Mouse (Mus musculus): ENCODE data around the gene Nrp2. TPM values are rescaled to one million over a fixed set of nuclear protein-coding genes. Genes with fewer than 3 reads are reported as not detected.

The Nrp2 gene
- total RNA-seq, 4 experiments from 2014 or later = 38.0 to 54.0 (median 45.8) TPM

DNA sequence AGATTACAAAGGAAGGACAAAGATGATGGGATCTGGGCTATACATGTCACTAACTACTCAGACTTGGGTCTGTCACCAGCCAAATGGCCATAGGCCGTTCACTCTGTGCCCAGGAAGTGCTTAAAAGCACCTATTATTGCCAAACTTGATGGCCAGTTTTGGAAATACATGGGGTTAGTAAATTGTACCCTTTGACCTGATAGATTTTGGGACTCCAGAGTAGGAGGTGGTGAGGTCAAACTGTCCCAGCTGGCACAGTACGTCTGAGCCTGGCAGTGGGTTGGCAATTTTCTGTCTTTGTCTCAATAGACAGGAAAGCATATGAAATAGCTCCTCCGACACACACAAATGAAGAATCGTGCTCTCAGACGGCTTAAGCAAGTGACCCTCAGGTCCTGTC is 20.8 kb downstream of the Nrp2 start:
- no peak for DNase-seq

- DNase-seq = peak; percentile 61
Observed at GRCm38 (mm10) chr1:62724461-62725021, 21.5 kb downstream of the Nrp2 start.

- peak; percentile 67 for DNase-seq
Observed at GRCm38 (mm10) chr1:62725032-62725678, 22.1 kb downstream of the Nrp2 start.

GRCm38 (mm10) chr1:62727191-62727590 is 24.1 kb downstream of the Nrp2 start:
- DNase-seq = no peak

DNA sequence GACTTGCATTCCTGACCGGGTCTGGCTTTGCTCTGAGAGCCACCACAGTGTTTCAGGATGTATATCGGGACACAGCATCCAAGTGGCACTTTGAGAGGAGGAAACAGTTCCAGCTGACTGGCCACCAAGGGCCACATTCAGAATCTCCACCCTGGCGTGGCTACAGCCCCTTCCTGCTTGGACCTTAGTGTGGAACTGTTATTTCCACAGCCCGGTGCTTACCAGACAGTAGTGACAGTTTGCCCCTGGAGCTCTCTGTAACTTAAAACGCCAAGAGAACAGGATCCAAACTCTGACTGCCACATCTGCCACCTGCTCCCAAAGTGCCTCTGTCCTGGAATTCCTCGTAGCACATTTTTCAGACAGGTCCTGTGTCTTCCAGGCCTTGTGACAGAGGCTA is 25.3 kb downstream of the Nrp2 start:
- DNase-seq = no peak

DNA sequence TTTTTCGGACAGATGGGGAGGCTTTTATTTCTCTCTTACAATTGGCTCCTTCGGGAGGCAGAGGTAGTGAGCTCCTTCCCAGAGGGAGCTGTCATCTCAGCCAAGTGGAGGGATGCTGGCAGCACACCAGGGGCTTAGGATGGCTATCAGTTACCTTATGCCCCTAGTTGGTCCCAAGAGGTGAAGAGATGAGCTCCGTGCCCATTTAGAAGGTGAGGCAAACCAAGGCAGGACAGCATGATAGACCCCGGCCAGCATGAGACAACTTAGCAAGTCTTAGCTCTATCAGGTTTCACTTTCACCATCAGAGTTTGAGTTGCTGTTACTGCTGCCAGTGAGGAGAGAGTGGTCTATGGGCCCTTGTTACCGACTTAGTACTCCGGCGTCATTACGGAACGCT is 25.8 kb downstream of the Nrp2 start:
- no peak for DNase-seq

DNA sequence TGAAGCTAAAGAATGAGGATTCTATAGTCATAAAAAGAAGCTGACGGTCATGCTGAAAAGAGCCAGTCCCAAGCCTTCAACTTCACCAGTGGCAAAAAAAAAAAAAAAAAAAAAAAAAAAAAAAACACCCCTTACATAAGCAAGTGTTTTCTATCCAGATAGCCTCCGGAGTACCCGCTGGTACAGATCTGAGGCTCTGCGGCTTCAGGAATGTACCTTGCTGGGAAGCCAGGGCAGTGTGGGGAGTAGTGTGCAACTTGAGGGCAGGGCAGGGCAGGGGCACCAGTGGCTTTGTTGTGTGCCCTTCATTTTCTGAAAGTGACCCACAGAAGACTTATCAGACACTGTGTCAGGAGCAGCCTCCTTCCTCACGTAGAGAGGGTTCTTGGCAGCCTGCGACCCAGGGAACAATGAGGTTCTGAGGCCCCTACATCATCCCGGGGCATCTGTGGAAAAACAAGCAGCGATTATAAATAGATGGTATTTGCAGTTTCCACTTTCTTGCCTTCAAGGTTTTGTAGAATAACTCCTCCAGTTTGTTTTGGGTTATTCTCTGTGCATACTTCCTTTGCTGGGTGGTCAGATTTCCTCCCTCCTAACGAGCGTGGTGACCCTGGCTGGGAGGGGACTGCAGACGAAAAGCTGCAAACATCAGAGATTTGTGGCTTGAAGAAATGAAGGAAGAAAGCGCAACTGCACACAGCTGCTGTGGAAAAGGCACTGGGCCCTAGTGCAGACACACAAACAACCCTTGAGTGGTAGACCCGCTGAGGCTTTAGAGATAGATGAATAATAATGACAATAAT is 26.5 kb downstream of the Nrp2 start:
- no peak for DNase-seq

GRCm38 (mm10) chr1:62732036-62732435 is 29.0 kb downstream of the Nrp2 start:
- no peak for DNase-seq

GRCm38 (mm10) chr1:62734420-62734931 is 31.4 kb downstream of the Nrp2 start:
- DNase-seq = no peak

DNA sequence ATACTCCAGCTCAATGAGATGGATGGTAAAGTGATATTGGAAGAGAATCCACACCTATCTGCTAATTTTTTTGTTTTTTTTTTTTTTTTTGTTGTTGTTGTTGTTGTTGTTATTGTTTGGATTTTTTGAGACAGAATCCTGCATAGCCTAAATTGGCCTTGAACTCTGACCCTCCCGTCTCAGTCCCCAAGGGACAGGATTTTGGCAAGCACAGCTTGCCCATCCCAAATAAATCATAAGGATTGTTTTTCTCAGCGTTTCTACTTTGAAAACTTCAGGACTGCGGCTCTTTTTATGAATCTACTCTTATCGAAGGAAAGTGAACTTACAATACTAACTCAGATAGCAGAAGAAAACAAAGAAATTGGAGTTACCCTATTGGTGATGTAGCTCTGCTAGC is 31.9 kb downstream of the Nrp2 start:
- no peak for DNase-seq

- no peak for DNase-seq
Observed at GRCm38 (mm10) chr1:62735835-62736234, 32.8 kb downstream of the Nrp2 start.

GRCm38 (mm10) chr1:62736455-62737012 is 33.4 kb downstream of the Nrp2 start:
- no peak for DNase-seq

GRCm38 (mm10) chr1:62738165-62738564 is 35.1 kb downstream of the Nrp2 start:
- DNase-seq = no peak

DNA sequence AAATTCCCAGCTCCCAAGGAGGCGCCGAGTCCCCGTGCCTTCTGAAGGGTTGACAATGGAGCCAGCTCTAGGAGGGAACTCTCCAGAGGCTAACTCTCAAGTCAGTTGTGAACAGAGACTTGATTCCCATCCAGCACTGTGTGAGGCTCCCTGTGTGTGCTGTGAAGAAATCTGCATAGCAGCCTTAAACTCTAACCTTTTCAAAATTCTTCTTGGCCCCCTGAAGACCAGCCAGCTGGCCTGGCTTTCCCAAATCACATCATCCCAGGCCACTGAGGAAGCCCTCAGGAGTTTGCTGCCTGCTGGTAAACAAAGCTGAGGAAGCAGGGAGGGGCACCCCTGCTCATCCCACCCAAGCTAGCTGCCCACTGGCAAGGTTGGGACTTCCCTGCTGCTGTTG is 39.0 kb downstream of the Nrp2 start:
- no peak for DNase-seq

GRCm38 (mm10) chr1:62743064-62743694 is 40.1 kb downstream of the Nrp2 start:
- no peak for DNase-seq

GRCm38 (mm10) chr1:62745889-62746288 is 42.8 kb downstream of the Nrp2 start:
- no peak for DNase-seq

GRCm38 (mm10) chr1:62747421-62748111 is 44.5 kb downstream of the Nrp2 start:
- no peak for DNase-seq

GRCm38 (mm10) chr1:62748361-62748760 is 45.3 kb downstream of the Nrp2 start:
- no peak for DNase-seq

- DNase-seq = no peak
Observed at GRCm38 (mm10) chr1:62749716-62750115, 46.6 kb downstream of the Nrp2 start.

DNA sequence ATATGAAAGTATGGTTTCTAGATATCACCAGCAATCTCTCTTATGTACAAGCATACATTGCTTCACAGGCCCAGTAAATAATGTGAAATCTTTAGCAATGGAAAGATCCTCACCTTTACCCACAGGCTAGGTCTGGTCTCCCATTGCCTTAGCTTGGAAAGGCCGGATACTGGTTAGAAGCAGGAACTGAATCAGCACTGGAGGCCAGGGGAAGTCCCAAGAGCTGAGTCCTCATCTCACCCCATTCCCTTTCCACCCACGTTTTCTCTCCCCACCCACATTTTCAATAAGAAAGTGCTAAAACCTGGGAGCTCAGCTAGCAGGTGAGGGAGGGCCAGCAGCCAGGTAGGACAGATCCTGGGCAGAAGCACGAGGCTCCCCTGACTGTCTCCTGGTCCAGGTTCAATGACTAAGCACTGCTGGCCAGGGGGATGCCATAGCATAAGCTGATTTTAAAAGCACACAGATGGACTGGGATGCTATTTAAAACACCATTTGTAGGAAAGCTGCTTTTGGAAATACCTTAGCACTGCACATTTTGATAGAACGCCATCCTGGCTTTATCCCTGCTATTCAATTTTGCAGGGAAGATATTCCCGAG is 47.4 kb downstream of the Nrp2 start:
- DNase-seq = no peak
